Mouse (Mus musculus): ENCODE measurements around the gene Ppp2r5d. TPM values are rescaled to one million over a fixed set of nuclear protein-coding genes. Genes with fewer than 3 reads are reported as not detected.

Ppp2r5d gene
- polyA plus RNA-seq (2015; fragmentation: Nextera tagmentation; extraction: Ambion mirVana), result 54.9 and 57.7 TPM in 2 replicates

- no peaks in the 10 kb centered on the region for H3K9me3 ChIP-seq
- peak; percentile 92 for ATAC-seq (ENCODE audit: extremely low read depth, insufficient number of reproducible peaks, low FRiP score, low TSS enrichment)
- WGBS, result 1% methylated on average over 48 of the region's 48 CpGs
- no peaks in the 10 kb centered on the region for H3K27me3 ChIP-seq (replicated peaks)
- H3K4me2 ChIP-seq, result peak within 1 kb of the TSS; percentile 93
- H3K36me3 ChIP-seq, result peaks cover under 1% of the 10 kb centered on the region; the same call in 1 of the 2 replicates
- peak within 1 kb of the TSS; percentile 91 for H3K27ac ChIP-seq (replicated peaks)
- H3K4me1 ChIP-seq, result peaks cover 40% of the 10 kb centered on the region
- H3K4me3 ChIP-seq, result peak within 1 kb of the TSS; percentile 94
- H3K9ac ChIP-seq, result peak within 1 kb of the TSS; percentile 95
Observed at GRCm38 (mm10) chr17:46704887-46705835, at the start of gene Ppp2r5d. Gene Ppp2r5d (minus strand): TSS chr17:46705111.

GRCm38 (mm10) chr17:46751794-46752556 lies 47.1 kb upstream of the Ppp2r5d start, which contains the start of gene Cnpy3:
Gene Cnpy3 (minus strand): TSS chr17:46752214.
- H3K4me1 ChIP-seq, result peaks cover 16% of the 10 kb centered on the region
- peaks cover 9% of the 10 kb centered on the region for H3K36me3 ChIP-seq
- no peaks in the 10 kb centered on the region for H3K27me3 ChIP-seq (replicated peaks)
- under 1% methylated on average over 58 of the region's 58 CpGs for WGBS
- peak within 1 kb of the TSS; percentile 89 for H3K27ac ChIP-seq (replicated peaks)
- H3K4me2 ChIP-seq, result peak within 1 kb of the TSS; percentile 84
- no peaks in the 10 kb centered on the region for H3K9me3 ChIP-seq
- peak within 1 kb of the TSS; percentile 90 for H3K9ac ChIP-seq
- peak; percentile 99 for ATAC-seq (ENCODE audit: extremely low read depth, insufficient number of reproducible peaks, low FRiP score, low TSS enrichment)
- H3K4me3 ChIP-seq, result peak within 1 kb of the TSS; percentile 85

- Histone ChIP-seq H3K4me1 (peaks cover 16% of the 10 kb centered on the region), H3K4me3 (peak overlapping the region; percentile 85), H3K27ac (replicated peaks) (peak overlapping the region; percentile 89), H3K9me3 (no peaks in the 10 kb centered on the region), H3K27me3 (replicated peaks) (no peaks in the 10 kb centered on the region), H3K9ac (peak overlapping the region; percentile 90), H3K36me3 (peaks cover 17% of the 10 kb centered on the region), H3K4me2 (peak overlapping the region; percentile 84)
- WGBS, result 28% methylated on average over 16 of the region's 16 CpGs
- ATAC-seq (ENCODE audit: extremely low read depth, insufficient number of reproducible peaks, low FRiP score, low TSS enrichment), result no peak
Observed at GRCm38 (mm10) chr17:46751056-46751793, 46.3 kb upstream of the Ppp2r5d start.

GRCm38 (mm10) chr17:46750580-46750979 lies 45.7 kb upstream of the Ppp2r5d start:
- no peak overlapping the region for H3K27ac ChIP-seq (replicated peaks)
- H3K4me1 ChIP-seq, result peaks cover 16% of the 10 kb centered on the region
- no peaks in the 10 kb centered on the region for H3K9me3 ChIP-seq
- 94% methylated on average over 4 of the region's 4 CpGs for WGBS
- peak overlapping the region; percentile 90; the same call in 1 of the 2 replicates for H3K9ac ChIP-seq
- no peaks in the 10 kb centered on the region for H3K27me3 ChIP-seq (replicated peaks)
- H3K36me3 ChIP-seq, result peaks cover 23% of the 10 kb centered on the region
- peak overlapping the region; percentile 85 for H3K4me3 ChIP-seq
- peak overlapping the region; percentile 84 for H3K4me2 ChIP-seq
- ATAC-seq (ENCODE audit: extremely low read depth, insufficient number of reproducible peaks, low FRiP score, low TSS enrichment), result no peak

- WGBS, result 91% methylated on average over 5 of the region's 5 CpGs
- no peak overlapping the region for H3K4me3 ChIP-seq
- H3K27me3 ChIP-seq (replicated peaks), result no peaks in the 10 kb centered on the region
- H3K4me1 ChIP-seq, result peaks cover 16% of the 10 kb centered on the region
- H3K36me3 ChIP-seq, result peaks cover 32% of the 10 kb centered on the region
- H3K27ac ChIP-seq (replicated peaks), result no peak overlapping the region
- no peak overlapping the region for H3K4me2 ChIP-seq
- H3K9me3 ChIP-seq, result no peaks in the 10 kb centered on the region
- ATAC-seq (ENCODE audit: extremely low read depth, insufficient number of reproducible peaks, low FRiP score, low TSS enrichment), result no peak
- H3K9ac ChIP-seq, result no peak overlapping the region
Observed at GRCm38 (mm10) chr17:46749282-46749681, 44.4 kb upstream of the Ppp2r5d start.

GRCm38 (mm10) chr17:46747806-46748205 lies 42.9 kb upstream of the Ppp2r5d start:
- no peaks in the 10 kb centered on the region for H3K9me3 ChIP-seq
- 82% methylated on average over 2 of the region's 2 CpGs for WGBS
- peaks cover 16% of the 10 kb centered on the region for H3K4me1 ChIP-seq
- peaks cover 47% of the 10 kb centered on the region for H3K36me3 ChIP-seq
- no peak overlapping the region for H3K4me3 ChIP-seq
- no peak overlapping the region for H3K27ac ChIP-seq (replicated peaks)
- no peak overlapping the region for H3K4me2 ChIP-seq
- H3K9ac ChIP-seq, result no peak overlapping the region
- no peaks in the 10 kb centered on the region for H3K27me3 ChIP-seq (replicated peaks)
- no peak for ATAC-seq (ENCODE audit: extremely low read depth, insufficient number of reproducible peaks, low FRiP score, low TSS enrichment)

- no peak overlapping the region for H3K4me2 ChIP-seq
- peaks cover 13% of the 10 kb centered on the region for H3K4me1 ChIP-seq
- no peak for ATAC-seq (ENCODE audit: extremely low read depth, insufficient number of reproducible peaks, low FRiP score, low TSS enrichment)
- H3K36me3 ChIP-seq, result peaks cover 51% of the 10 kb centered on the region
- H3K9me3 ChIP-seq, result no peaks in the 10 kb centered on the region
- no peak overlapping the region for H3K4me3 ChIP-seq
- WGBS, result 75% methylated on average over 8 of the region's 8 CpGs
- no peak overlapping the region for H3K9ac ChIP-seq
- no peaks in the 10 kb centered on the region for H3K27me3 ChIP-seq (replicated peaks)
- no peak overlapping the region for H3K27ac ChIP-seq (replicated peaks)
Observed at GRCm38 (mm10) chr17:46747234-46747633, 42.3 kb upstream of the Ppp2r5d start.

- Histone ChIP-seq H3K27ac (replicated peaks) (no peak overlapping the region), H3K4me3 (no peak overlapping the region), H3K9ac (no peak overlapping the region), H3K9me3 (no peaks in the 10 kb centered on the region), H3K4me1 (peaks cover 3% of the 10 kb centered on the region), H3K27me3 (replicated peaks) (no peaks in the 10 kb centered on the region), H3K36me3 (peaks cover 55% of the 10 kb centered on the region), H3K4me2 (no peak overlapping the region)
- ATAC-seq (ENCODE audit: extremely low read depth, insufficient number of reproducible peaks, low FRiP score, low TSS enrichment), result no peak
- WGBS, result 93% methylated on average over 2 of the region's 2 CpGs
Observed at GRCm38 (mm10) chr17:46745506-46745905, 40.6 kb upstream of the Ppp2r5d start.

- WGBS, result 87% methylated on average over 9 of the region's 9 CpGs
- H3K27ac ChIP-seq (replicated peaks), result no peak overlapping the region
- no peaks in the 10 kb centered on the region for H3K9me3 ChIP-seq
- H3K27me3 ChIP-seq (replicated peaks), result no peaks in the 10 kb centered on the region
- H3K4me3 ChIP-seq, result no peak overlapping the region
- no peak overlapping the region for H3K9ac ChIP-seq
- ATAC-seq (ENCODE audit: extremely low read depth, insufficient number of reproducible peaks, low FRiP score, low TSS enrichment), result no peak
- H3K36me3 ChIP-seq, result peaks cover 60% of the 10 kb centered on the region
- H3K4me2 ChIP-seq, result no peak overlapping the region
- no peaks in the 10 kb centered on the region for H3K4me1 ChIP-seq
Observed at GRCm38 (mm10) chr17:46742986-46743385, 38.1 kb upstream of the Ppp2r5d start.

- no peak overlapping the region for H3K4me3 ChIP-seq
- H3K4me2 ChIP-seq, result no peak overlapping the region
- H3K9ac ChIP-seq, result no peak overlapping the region
- 83% methylated on average over 6 of the region's 6 CpGs for WGBS
- ATAC-seq (ENCODE audit: extremely low read depth, insufficient number of reproducible peaks, low FRiP score, low TSS enrichment), result no peak
- H3K36me3 ChIP-seq, result peaks cover 60% of the 10 kb centered on the region
- no peaks in the 10 kb centered on the region for H3K9me3 ChIP-seq
- H3K4me1 ChIP-seq, result no peaks in the 10 kb centered on the region
- no peak overlapping the region for H3K27ac ChIP-seq (replicated peaks)
- H3K27me3 ChIP-seq (replicated peaks), result no peaks in the 10 kb centered on the region
Observed at GRCm38 (mm10) chr17:46741305-46741704, 36.4 kb upstream of the Ppp2r5d start.

GRCm38 (mm10) chr17:46736160-46736559 lies 31.2 kb upstream of the Ppp2r5d start:
- WGBS, result 62% methylated on average over 8 of the region's 10 CpGs
- Histone ChIP-seq H3K27ac (replicated peaks) (no peak overlapping the region), H3K9me3 (no peaks in the 10 kb centered on the region), H3K36me3 (peaks cover 34% of the 10 kb centered on the region), H3K4me1 (no peaks in the 10 kb centered on the region), H3K9ac (no peak overlapping the region), H3K27me3 (replicated peaks) (no peaks in the 10 kb centered on the region), H3K4me2 (no peak overlapping the region), H3K4me3 (no peak overlapping the region)
- ATAC-seq (ENCODE audit: extremely low read depth, insufficient number of reproducible peaks, low FRiP score, low TSS enrichment), result no peak

All from heart, embryonic 13.5 days (tissue).